Mouse (Mus musculus): Measurements from ENCODE around the gene Tia1.

DNA sequence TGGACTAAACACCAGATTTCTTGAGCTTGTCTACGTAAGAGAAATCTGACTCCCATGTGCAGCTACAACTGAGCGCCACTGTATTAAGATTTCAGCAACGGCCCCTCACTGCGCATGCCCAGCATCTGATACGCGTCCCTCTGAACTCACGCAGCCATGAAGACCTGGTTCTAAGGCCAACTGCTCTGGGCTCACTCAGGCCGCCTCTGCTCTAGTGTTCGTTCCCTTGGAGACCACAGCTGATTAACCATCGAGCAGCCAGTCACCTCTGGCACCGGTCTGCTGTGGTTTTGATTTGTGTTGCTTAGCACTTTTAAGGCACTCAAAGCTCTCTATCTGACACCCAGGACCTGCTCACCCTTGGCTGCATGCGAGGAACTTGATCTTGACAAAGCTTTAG lies 16.7 kb upstream of the Tia1 start:
- no peak for TF ChIP-seq TAL1 (IDR thresholded peaks at IDR 0.05; ENCODE audit: low read length)
- TF ChIP-seq GATA1 (IDR thresholded peaks at IDR 0.05; ENCODE audit: low read length) = no peak

Data from erythroblast, embryonic 14.5 days (primary cell).